Mouse (Mus musculus): ENCODE data around the gene Pgbd5. TPM values are rescaled to one million over a fixed set of nuclear protein-coding genes. Genes with fewer than 3 reads are reported as not detected.

The Pgbd5 gene
- polyA plus RNA-seq, 1 experiment: not detected

DNA sequence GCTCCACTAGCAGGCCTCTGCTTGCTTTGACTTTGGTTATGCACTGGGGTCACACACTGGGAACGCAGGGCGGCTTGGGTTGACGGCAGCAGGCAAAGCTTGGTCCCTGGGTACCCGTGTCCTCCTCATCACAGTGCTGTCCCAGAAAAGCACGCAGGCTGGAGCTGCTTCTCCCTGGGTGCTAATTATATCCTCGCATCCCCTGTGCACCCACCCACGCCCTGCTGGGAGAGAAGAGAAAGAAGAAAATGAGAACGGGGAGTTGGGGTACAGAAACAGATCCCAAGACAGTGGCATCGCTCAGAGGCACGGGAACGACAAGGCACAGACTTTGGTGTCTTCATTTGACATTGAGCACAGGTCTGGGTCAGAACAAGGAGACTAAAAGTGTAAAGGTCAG lies 50.0 kb downstream of the Pgbd5 start:
- Histone ChIP-seq H3K4me1 (ENCODE audit: control insufficient read depth) (no peaks in the 10 kb centered on the region), H3K9me3 (ENCODE audit: control insufficient read depth, low read length) (no peaks in the 10 kb centered on the region), H3K27me3 (ENCODE audit: control insufficient read depth) (no peaks in the 10 kb centered on the region), H3K36me3 (ENCODE audit: control insufficient read depth) (no peaks in the 10 kb centered on the region), H3K4me3 (replicated peaks) (no peak overlapping the region)
- TF ChIP-seq TAL1 (IDR thresholded peaks at IDR 0.05; ENCODE audit: low read length): no peak
- TF ChIP-seq GATA1 (IDR thresholded peaks at IDR 0.05; ENCODE audit: low read length): no peak

DNA sequence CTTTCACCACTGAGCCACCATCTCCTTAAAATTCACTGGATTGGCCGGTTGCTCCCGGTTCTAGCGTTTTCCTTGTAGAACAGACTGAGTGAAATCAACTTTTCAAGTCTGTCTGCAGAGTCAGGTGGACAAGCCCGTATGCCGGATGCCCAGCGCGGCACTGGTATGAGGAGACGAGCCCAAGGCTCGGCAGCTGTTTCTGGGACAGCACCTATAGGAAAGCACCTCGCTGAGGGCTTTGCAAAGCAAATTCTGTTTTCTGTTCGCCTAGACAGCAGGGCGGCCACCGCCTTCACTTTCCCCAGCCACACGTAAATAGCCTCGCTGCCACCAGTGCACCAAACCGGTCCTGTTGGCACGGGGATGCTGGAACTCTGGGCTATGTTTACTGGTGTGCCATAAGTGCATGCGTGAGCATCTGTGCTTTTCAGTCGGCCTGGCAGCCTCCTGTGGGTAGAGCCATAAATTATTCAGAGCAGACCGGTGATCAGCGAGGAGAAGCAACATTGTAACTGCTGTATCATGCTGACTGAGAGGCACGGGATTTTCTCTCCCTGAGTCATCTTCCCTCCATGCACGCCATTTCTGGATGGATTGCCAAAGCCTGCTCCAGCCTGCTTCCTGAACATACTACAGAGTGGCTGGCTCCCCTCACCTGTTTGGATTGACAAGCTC lies 53.1 kb downstream of the Pgbd5 start:
- no peaks in the 10 kb centered on the region for H3K9me3 ChIP-seq (ENCODE audit: control insufficient read depth, low read length)
- TF ChIP-seq TAL1 (IDR thresholded peaks at IDR 0.05; ENCODE audit: low read length) (no peak), GATA1 (IDR thresholded peaks at IDR 0.05; ENCODE audit: low read length) (no peak)
- H3K27me3 ChIP-seq (ENCODE audit: control insufficient read depth): no peaks in the 10 kb centered on the region
- no peaks in the 10 kb centered on the region for H3K36me3 ChIP-seq (ENCODE audit: control insufficient read depth)
- no peaks in the 10 kb centered on the region for H3K4me1 ChIP-seq (ENCODE audit: control insufficient read depth)
- H3K4me3 ChIP-seq (replicated peaks): no peak overlapping the region

- no peak overlapping the region for H3K4me3 ChIP-seq (replicated peaks)
- no peaks in the 10 kb centered on the region for H3K36me3 ChIP-seq (ENCODE audit: control insufficient read depth)
- H3K4me1 ChIP-seq (ENCODE audit: control insufficient read depth): no peaks in the 10 kb centered on the region
- H3K27me3 ChIP-seq (ENCODE audit: control insufficient read depth): no peaks in the 10 kb centered on the region
- H3K9me3 ChIP-seq (ENCODE audit: control insufficient read depth, low read length): no peaks in the 10 kb centered on the region
- no peak for TF ChIP-seq TAL1 (IDR thresholded peaks at IDR 0.05; ENCODE audit: low read length)
- TF ChIP-seq GATA1 (IDR thresholded peaks at IDR 0.05; ENCODE audit: low read length): no peak
These were observed 55.1 kb downstream of the Pgbd5 start for GRCm38 (mm10) chr8:124384336-124384735.

GRCm38 (mm10) chr8:124382235-124382634 lies 57.2 kb downstream of the Pgbd5 start:
- H3K36me3 ChIP-seq (ENCODE audit: control insufficient read depth): no peaks in the 10 kb centered on the region
- no peaks in the 10 kb centered on the region for H3K27me3 ChIP-seq (ENCODE audit: control insufficient read depth)
- H3K9me3 ChIP-seq (ENCODE audit: control insufficient read depth, low read length): no peaks in the 10 kb centered on the region
- no peaks in the 10 kb centered on the region for H3K4me1 ChIP-seq (ENCODE audit: control insufficient read depth)
- H3K4me3 ChIP-seq (replicated peaks): no peak overlapping the region
- TF ChIP-seq GATA1 (IDR thresholded peaks at IDR 0.05; ENCODE audit: low read length): no peak
- no peak for TF ChIP-seq TAL1 (IDR thresholded peaks at IDR 0.05; ENCODE audit: low read length)

DNA sequence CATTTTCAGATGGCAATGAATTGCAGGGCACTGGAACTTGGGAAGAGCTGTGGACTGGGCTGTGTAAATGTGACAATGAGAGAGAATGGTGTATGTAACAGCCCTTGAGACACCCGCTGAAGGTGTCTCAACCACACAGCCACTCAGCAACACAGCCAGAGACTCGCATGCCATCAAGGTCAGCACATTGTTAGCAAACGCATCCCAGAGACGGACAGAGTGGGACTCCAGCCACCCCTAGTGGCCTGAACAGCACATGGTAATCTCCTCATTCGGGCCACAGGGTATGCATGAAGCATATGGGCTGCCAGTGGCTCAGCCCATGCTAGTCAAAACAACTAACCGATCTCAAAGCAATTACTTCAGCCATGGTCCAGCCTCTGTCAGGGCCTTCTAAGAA lies 60.2 kb downstream of the Pgbd5 start:
- H3K9me3 ChIP-seq (ENCODE audit: control insufficient read depth, low read length): no peaks in the 10 kb centered on the region
- no peaks in the 10 kb centered on the region for H3K27me3 ChIP-seq (ENCODE audit: control insufficient read depth)
- no peak overlapping the region for H3K4me3 ChIP-seq (replicated peaks)
- H3K4me1 ChIP-seq (ENCODE audit: control insufficient read depth): no peaks in the 10 kb centered on the region
- H3K36me3 ChIP-seq (ENCODE audit: control insufficient read depth): no peaks in the 10 kb centered on the region
- TF ChIP-seq GATA1 (IDR thresholded peaks at IDR 0.05; ENCODE audit: low read length) (no peak), TAL1 (IDR thresholded peaks at IDR 0.05; ENCODE audit: low read length) (no peak)

- Histone ChIP-seq H3K36me3 (ENCODE audit: control insufficient read depth) (no peaks in the 10 kb centered on the region), H3K4me1 (ENCODE audit: control insufficient read depth) (no peaks in the 10 kb centered on the region; the same call in 1 of the 2 replicates), H3K9me3 (ENCODE audit: control insufficient read depth, low read length) (no peaks in the 10 kb centered on the region), H3K27me3 (ENCODE audit: control insufficient read depth) (no peaks in the 10 kb centered on the region), H3K4me3 (replicated peaks) (no peak overlapping the region)
- TF ChIP-seq TAL1 (IDR thresholded peaks at IDR 0.05; ENCODE audit: low read length) (no peak), GATA1 (IDR thresholded peaks at IDR 0.05; ENCODE audit: low read length) (no peak)
These were observed 63.1 kb downstream of the Pgbd5 start for GRCm38 (mm10) chr8:124376406-124376805.

DNA sequence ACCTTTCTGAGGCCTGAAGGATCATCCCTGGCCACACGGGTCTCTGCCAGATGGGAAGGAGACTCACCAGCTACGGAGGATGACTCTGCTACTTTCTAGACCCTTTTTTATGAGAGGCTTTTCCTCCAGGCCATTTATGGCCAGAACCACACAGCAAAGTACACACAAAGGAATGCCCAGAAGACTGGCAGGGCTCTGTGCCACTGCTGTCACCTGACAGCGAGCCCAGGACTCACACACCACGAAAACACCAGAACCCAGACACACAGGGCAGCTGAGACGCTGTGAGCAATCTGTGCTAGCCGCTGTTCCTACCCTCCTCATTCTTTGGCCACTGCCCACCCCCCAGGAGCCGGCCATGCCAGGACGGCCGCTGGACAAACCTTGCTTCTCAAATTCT lies 63.7 kb downstream of the Pgbd5 start:
- Histone ChIP-seq H3K36me3 (ENCODE audit: control insufficient read depth) (no peaks in the 10 kb centered on the region), H3K9me3 (ENCODE audit: control insufficient read depth, low read length) (no peaks in the 10 kb centered on the region), H3K4me1 (ENCODE audit: control insufficient read depth) (no peaks in the 10 kb centered on the region; the same call in 1 of the 2 replicates), H3K27me3 (ENCODE audit: control insufficient read depth) (no peaks in the 10 kb centered on the region), H3K4me3 (replicated peaks) (no peak overlapping the region)
- TF ChIP-seq TAL1 (IDR thresholded peaks at IDR 0.05; ENCODE audit: low read length) (no peak), GATA1 (IDR thresholded peaks at IDR 0.05; ENCODE audit: low read length) (no peak)

GRCm38 (mm10) chr8:124375168-124375567 lies 64.3 kb downstream of the Pgbd5 start:
- no peak overlapping the region for H3K4me3 ChIP-seq (replicated peaks)
- no peaks in the 10 kb centered on the region; the same call in 1 of the 2 replicates for H3K4me1 ChIP-seq (ENCODE audit: control insufficient read depth)
- H3K27me3 ChIP-seq (ENCODE audit: control insufficient read depth): no peaks in the 10 kb centered on the region
- no peak for TF ChIP-seq GATA1 (IDR thresholded peaks at IDR 0.05; ENCODE audit: low read length)
- TF ChIP-seq TAL1 (IDR thresholded peaks at IDR 0.05; ENCODE audit: low read length): no peak
- no peaks in the 10 kb centered on the region for H3K36me3 ChIP-seq (ENCODE audit: control insufficient read depth)
- H3K9me3 ChIP-seq (ENCODE audit: control insufficient read depth, low read length): no peaks in the 10 kb centered on the region

- no peaks in the 10 kb centered on the region for H3K36me3 ChIP-seq (ENCODE audit: control insufficient read depth)
- no peak overlapping the region for H3K4me3 ChIP-seq (replicated peaks)
- H3K27me3 ChIP-seq (ENCODE audit: control insufficient read depth): no peaks in the 10 kb centered on the region
- no peaks in the 10 kb centered on the region for H3K9me3 ChIP-seq (ENCODE audit: control insufficient read depth, low read length)
- TF ChIP-seq TAL1 (IDR thresholded peaks at IDR 0.05; ENCODE audit: low read length): no peak
- TF ChIP-seq GATA1 (IDR thresholded peaks at IDR 0.05; ENCODE audit: low read length): no peak
- no peaks in the 10 kb centered on the region; the same call in 1 of the 2 replicates for H3K4me1 ChIP-seq (ENCODE audit: control insufficient read depth)
These were observed 65.7 kb downstream of the Pgbd5 start for GRCm38 (mm10) chr8:124373753-124374152.
